23 mouse cellular contexts compared by ENCODE assay signal in genomic region chr11:60545433-60545832, GRCm38 (mm10). TPM values are rescaled to one million over a fixed set of nuclear protein-coding genes. Genes with fewer than 3 reads are reported as not detected.
DNase-seq lines count a peak whose midpoint lies in the region; ATAC-seq and TF ChIP-seq lines count a peak whose summit lies in the region.
"Had no signal": no experiment of that assay in that cellular context is flagged by ENCODE, and none has a peak within 500 bp of the region (broad histone marks: within the 10 kb centered on the region; RNA-seq: fewer than 3 reads in every experiment).

No protein-coding gene starts in this region.

- intact Hi-C loops in gastrocnemius, adult 2 months (cut with DNase I), result no loop called here
- intact Hi-C loops in gastrocnemius, postnatal 36 days (cut with DNase I), result no loop called here

- no peaks in the 10 kb centered on the region for H3K27me3 ChIP-seq in heart, embryonic 14.5 days (ENCODE audit: control insufficient read depth, insufficient read depth, low read length)
- no peaks in the 10 kb centered on the region for H3K27me3 ChIP-seq in heart, embryonic 12.5 days (replicated peaks)
- H3K27me3 ChIP-seq in kidney, embryonic 14.5 days (ENCODE audit: control insufficient read depth, insufficient read depth, low read length), result no peaks in the 10 kb centered on the region
- H3K27me3 ChIP-seq: CH12.LX; hindbrain, embryonic 13.5 days; midbrain, embryonic 15.5 days; stomach, embryonic 15.5 days had no signal

- peak overlapping the region; percentile 25; the same call in 1 of the 2 replicates for H3K4me2 ChIP-seq in heart, embryonic 14.5 days (ENCODE audit: low read length)
- H3K4me2 ChIP-seq in heart, embryonic 12.5 days, result no peak overlapping the region
- no peak overlapping the region for H3K4me2 ChIP-seq in kidney, embryonic 14.5 days (replicated peaks; ENCODE audit: low read depth, low read length)
- H3K4me2 ChIP-seq: hindbrain, embryonic 13.5 days; lung, embryonic 14.5 days; midbrain, embryonic 15.5 days; stomach, embryonic 15.5 days had no signal

- H3K36me3 ChIP-seq in heart, embryonic 14.5 days (ENCODE audit: control insufficient read depth, insufficient read depth, low read length), result peaks cover 75% of the 10 kb centered on the region
- peaks cover 51% of the 10 kb centered on the region for H3K36me3 ChIP-seq in heart, embryonic 12.5 days
- peaks cover 64% of the 10 kb centered on the region for H3K36me3 ChIP-seq in kidney, embryonic 14.5 days (ENCODE audit: control insufficient read depth, insufficient read depth, low read length)

- no peak for ATAC-seq in heart, embryonic 14.5 days (ENCODE audit: insufficient number of reproducible peaks, insufficient read depth, low FRiP score, low read depth)
- no peak for ATAC-seq in heart, embryonic 12.5 days (ENCODE audit: insufficient number of reproducible peaks, low FRiP score)
- no peak for ATAC-seq in kidney, embryonic 14.5 days (ENCODE audit: low FRiP score, low TSS enrichment)
- ATAC-seq: forebrain, embryonic 16.5 days; intestine, postnatal 0 days; midbrain, embryonic 15.5 days had no signal

- H3K9me3 ChIP-seq in heart, embryonic 14.5 days (ENCODE audit: control insufficient read depth, low read length), result no peaks in the 10 kb centered on the region
- H3K9me3 ChIP-seq in heart, embryonic 12.5 days (replicated peaks), result no peaks in the 10 kb centered on the region
- no peaks in the 10 kb centered on the region for H3K9me3 ChIP-seq in kidney, embryonic 14.5 days (ENCODE audit: control insufficient read depth, low read length)
- H3K9me3 ChIP-seq: hindbrain, embryonic 13.5 days; midbrain, embryonic 15.5 days; stomach, embryonic 15.5 days had no signal

- no peak for DNase-seq in gastrocnemius, adult 2 months
- DNase-seq in gastrocnemius, postnatal 36 days, result no peak
- peak; percentile 34 for DNase-seq in kidney, adult 9 months
- peak; percentile 23 for DNase-seq in lung, postnatal 25 days (ENCODE audit: low spot score)
- DNase-seq in lung, postnatal 14 days, result no peak
- DNase-seq: adrenal gland, adult 8-10 months; cerebellum, adult 2 months; cerebellum, postnatal 14 days; layer of hippocampus, postnatal 36 days; left cerebral cortex, postnatal 4 days; lung, embryonic 14.5 days; right cerebral cortex, postnatal 25 days had no signal

- peaks cover 2 to 72% of the 10 kb centered on the region in 2 experiments; a peak in 3 of 4 replicates for H3K4me1 ChIP-seq in heart, embryonic 14.5 days (ENCODE audit: control insufficient read depth in 2 of 2, insufficient read depth in 2 of 2, low read length in 2 of 2)
- H3K4me1 ChIP-seq in heart, embryonic 12.5 days (replicated peaks), result peaks cover 64% of the 10 kb centered on the region
- H3K4me1 ChIP-seq in kidney, embryonic 14.5 days (ENCODE audit: control insufficient read depth, insufficient read depth, low read length), result peaks cover 18% of the 10 kb centered on the region

- H3K9ac ChIP-seq in heart, embryonic 14.5 days (ENCODE audit: low read length), result peak overlapping the region; percentile 34; the same call in 1 of the 2 replicates
- H3K9ac ChIP-seq in heart, embryonic 12.5 days, result no peak overlapping the region
- H3K9ac ChIP-seq in kidney, embryonic 14.5 days (ENCODE audit: low read depth, low read length), result no peak overlapping the region
- H3K9ac ChIP-seq: hindbrain, embryonic 13.5 days; liver, embryonic 14.5 days; lung, embryonic 14.5 days; midbrain, embryonic 15.5 days; stomach, embryonic 15.5 days had no signal

- WGBS in heart, embryonic 14.5 days, result 54% methylated on average over 4 of the region's 4 CpGs
- 78% methylated on average over 4 of the region's 4 CpGs for WGBS in heart, embryonic 12.5 days
- 57% methylated on average over 4 of the region's 4 CpGs for WGBS in kidney, embryonic 14.5 days

- peak overlapping the region; percentile 82 for H3K27ac ChIP-seq in gastrocnemius, adult 2 months
- peak overlapping the region in 1 of 2 experiments; percentile 33; a peak in 1 of 4 replicates for H3K27ac ChIP-seq in heart, embryonic 14.5 days (replicated peaks in 1 of 2; ENCODE audit: control insufficient read depth in 1 of 2, insufficient read depth in 1 of 2, low read depth in 2 of 2, low read length in 2 of 2)
- H3K27ac ChIP-seq in heart, embryonic 12.5 days (ENCODE audit: poor library complexity, severe bottlenecking), result no peak overlapping the region
- no peak overlapping the region for H3K27ac ChIP-seq in kidney, embryonic 14.5 days (ENCODE audit: low read depth, low read length)
- H3K27ac ChIP-seq: hindbrain, embryonic 13.5 days; liver, embryonic 14.5 days; midbrain, embryonic 15.5 days; stomach, embryonic 15.5 days had no signal

- no peak for TF ChIP-seq CTCF in gastrocnemius, adult 2 months (IDR thresholded peaks at IDR 0.05)

- peak overlapping the region; percentile 15; the same call in 1 of the 2 replicates for H3K4me3 ChIP-seq in gastrocnemius, adult 2 months
- no peak overlapping the region for H3K4me3 ChIP-seq in heart, embryonic 14.5 days (ENCODE audit: control insufficient read depth in 1 of 2, insufficient read depth in 1 of 2, low read depth in 1 of 2, low read length in 2 of 2)
- H3K4me3 ChIP-seq in heart, embryonic 12.5 days, result no peak overlapping the region
- H3K4me3 ChIP-seq in kidney, embryonic 14.5 days (ENCODE audit: low read length), result no peak overlapping the region
- H3K4me3 ChIP-seq: erythroblast, embryonic 14.5 days; hindbrain, embryonic 13.5 days; midbrain, embryonic 15.5 days; stomach, embryonic 15.5 days had no signal

RNA-seq across cellular contexts. Expression of gene Alkbh5, which starts 9.3 kb away (rescaled TPM):
- total RNA-seq in gastrocnemius, adult 2 months (2021), result 100 to 1,000 TPM; 115 to 122 TPM
- 100 to 1,000 TPM; 107 TPM for total RNA-seq in gastrocnemius, postnatal 36 days (2021)
- 33.9 and 39.3 TPM in 2 replicates for polyA plus RNA-seq in heart, embryonic 14.5 days (2014; fragmentation: Nextera tagmentation; extraction: Ambion mirVana)
- 41.8 and 44.6 TPM in 2 replicates for polyA plus RNA-seq in heart, embryonic 12.5 days (2016; fragmentation: Nextera tagmentation; extraction: Ambion mirVana)
- 39.8 and 44.3 TPM in 2 replicates for polyA plus RNA-seq in kidney, embryonic 14.5 days (2014; fragmentation: Nextera tagmentation; extraction: Ambion mirVana)

Comparison
In these comparisons a context has a peak if more than half of its experiments do, and no peak if none do; other contexts are left out.
1. DNase-seq: peak in kidney, adult 9 months (single experiment) and lung, postnatal 25 days (single experiment); none in gastrocnemius, adult 2 months (single experiment), gastrocnemius, postnatal 36 days (0 of 2) and lung, postnatal 14 days (single experiment).